Mouse (Mus musculus): Measurements from ENCODE around the gene Gm5447. TPM values are rescaled to one million over a fixed set of nuclear protein-coding genes. Genes with fewer than 3 reads are reported as not detected.
A peak's percentile ranks its signal among the peaks of the same experiment; 100 is the strongest.

The Gm5447 gene
- total and polyA plus RNA-seq, 2 experiments from 2014 or later = not detected

GRCm38 (mm10) chr13:30985275-30985597, 11.2 kb downstream of the Gm5447 start:
- 15% methylated on average over 13 of the region's 13 CpGs for WGBS
- Histone ChIP-seq H3K4me3 (ENCODE audit: low read length) (peak overlapping the region; percentile 34), H3K9ac (replicated peaks; ENCODE audit: low read length) (peak overlapping the region; percentile 45), H3K27ac (peak overlapping the region; percentile 66; the same call in 1 of the 2 replicates), H3K27me3 (ENCODE audit: insufficient read depth, low read length) (no peaks in the 10 kb centered on the region), H3K9me3 (ENCODE audit: low read length) (no peaks in the 10 kb centered on the region), H3K4me1 (ENCODE audit: insufficient read depth, low read length) (peaks cover 6% of the 10 kb centered on the region; the same call in 1 of the 2 replicates), H3K36me3 (ENCODE audit: insufficient read depth, low read length) (no peaks in the 10 kb centered on the region), H3K4me2 (ENCODE audit: low read depth, low read length) (peak overlapping the region; percentile 68)
- no peak for ATAC-seq
- no peak for TF ChIP-seq CTCF (IDR thresholded peaks at IDR 0.05; ENCODE audit: low read depth)
- peak; percentile 65 for DNase-seq (ENCODE audit: low spot score)

- peak overlapping the region; percentile 68 for H3K4me2 ChIP-seq (ENCODE audit: low read depth, low read length)
- peak overlapping the region; percentile 66; the same call in 1 of the 2 replicates for H3K27ac ChIP-seq
- no peaks in the 10 kb centered on the region for H3K9me3 ChIP-seq (ENCODE audit: low read length)
- peaks cover 6% of the 10 kb centered on the region; the same call in 1 of the 2 replicates for H3K4me1 ChIP-seq (ENCODE audit: insufficient read depth, low read length)
- DNase-seq (ENCODE audit: low spot score) (peak; percentile 29), ATAC-seq (peak; percentile 83)
- peak overlapping the region; percentile 34 for H3K4me3 ChIP-seq (ENCODE audit: low read length)
- no peaks in the 10 kb centered on the region for H3K36me3 ChIP-seq (ENCODE audit: insufficient read depth, low read length)
- WGBS = 15% methylated on average over 27 of the region's 27 CpGs
- H3K27me3 ChIP-seq (ENCODE audit: insufficient read depth, low read length) = no peaks in the 10 kb centered on the region
- peak overlapping the region; percentile 45 for H3K9ac ChIP-seq (replicated peaks; ENCODE audit: low read length)
- TF ChIP-seq CTCF (IDR thresholded peaks at IDR 0.05; ENCODE audit: low read depth) = no peak
Measured at GRCm38 (mm10) chr13:30985598-30986466, 11.8 kb downstream of the Gm5447 start.

DNA sequence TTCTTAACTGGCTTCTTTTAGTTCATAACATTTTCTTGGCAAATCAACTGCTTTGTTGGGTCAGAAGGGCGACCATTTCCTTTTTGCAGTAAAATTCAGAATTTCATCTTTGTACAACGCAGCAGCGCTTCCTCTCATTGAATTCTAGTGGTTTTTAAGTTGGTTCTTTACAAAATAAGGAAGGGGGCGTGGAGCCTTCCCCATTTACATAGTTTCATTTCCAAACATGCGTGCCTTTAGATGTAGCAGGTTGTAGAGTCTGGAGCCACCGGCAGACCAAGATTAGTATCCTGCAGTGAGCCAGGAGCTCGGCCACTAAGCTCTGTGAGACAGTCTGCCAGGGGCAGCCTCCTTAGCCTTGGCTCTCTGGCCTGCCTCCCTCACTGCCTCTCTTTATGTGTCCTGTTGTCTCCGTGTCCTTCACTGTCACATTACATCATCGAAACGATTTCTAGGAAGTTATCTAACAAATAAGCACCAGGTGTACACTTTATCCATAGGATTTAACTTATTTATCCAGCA, 13.0 kb downstream of the Gm5447 start:
- 69% methylated on average over 10 of the region's 10 CpGs for WGBS
- no peak for TF ChIP-seq CTCF (IDR thresholded peaks at IDR 0.05; ENCODE audit: low read depth)
- Histone ChIP-seq H3K9me3 (ENCODE audit: low read length) (no peaks in the 10 kb centered on the region), H3K4me3 (ENCODE audit: low read length) (no peak overlapping the region), H3K27ac (no peak overlapping the region), H3K9ac (replicated peaks; ENCODE audit: low read length) (no peak overlapping the region), H3K4me1 (ENCODE audit: insufficient read depth, low read length) (peaks cover 6% of the 10 kb centered on the region; the same call in 1 of the 2 replicates), H3K4me2 (ENCODE audit: low read depth, low read length) (no peak overlapping the region), H3K27me3 (ENCODE audit: insufficient read depth, low read length) (no peaks in the 10 kb centered on the region), H3K36me3 (ENCODE audit: insufficient read depth, low read length) (no peaks in the 10 kb centered on the region)
- no peak; the same call in 1 of the 2 replicates for ATAC-seq
- peak; percentile 21 for DNase-seq (ENCODE audit: low spot score)

DNA sequence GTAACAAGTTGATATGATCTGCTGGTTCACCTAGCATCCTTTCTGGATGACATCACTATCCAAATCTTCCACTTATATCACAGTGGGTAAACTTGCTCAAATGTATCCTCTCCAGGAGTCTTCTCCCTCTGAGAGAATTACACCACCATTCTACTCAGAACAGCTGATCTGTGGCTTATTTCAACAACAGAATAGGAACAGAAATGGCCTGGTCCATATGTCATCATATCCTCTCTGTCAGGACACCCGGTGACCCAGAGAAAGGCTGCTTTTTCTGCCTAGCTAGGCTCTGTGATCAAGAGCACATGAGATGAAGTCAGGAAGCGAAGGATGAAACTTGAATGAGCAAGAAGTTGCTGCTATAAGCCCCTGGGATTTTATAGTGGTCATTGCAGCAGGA, 13.7 kb downstream of the Gm5447 start:
- Histone ChIP-seq H3K4me3 (ENCODE audit: low read length) (no peak overlapping the region), H3K4me1 (ENCODE audit: insufficient read depth, low read length) (peaks cover 6% of the 10 kb centered on the region; the same call in 1 of the 2 replicates), H3K27ac (no peak overlapping the region), H3K9ac (replicated peaks; ENCODE audit: low read length) (no peak overlapping the region), H3K27me3 (ENCODE audit: insufficient read depth, low read length) (no peaks in the 10 kb centered on the region), H3K36me3 (ENCODE audit: insufficient read depth, low read length) (no peaks in the 10 kb centered on the region), H3K9me3 (ENCODE audit: low read length) (no peaks in the 10 kb centered on the region), H3K4me2 (ENCODE audit: low read depth, low read length) (no peak overlapping the region)
- ATAC-seq = no peak
- DNase-seq (ENCODE audit: low spot score) = no peak
- 80% methylated on average over 2 of the region's 2 CpGs for WGBS
- TF ChIP-seq CTCF (IDR thresholded peaks at IDR 0.05; ENCODE audit: low read depth) = no peak

- WGBS = 92% methylated on average over 10 of the region's 10 CpGs
- no peaks in the 10 kb centered on the region for H3K36me3 ChIP-seq (ENCODE audit: insufficient read depth, low read length)
- no peaks in the 10 kb centered on the region for H3K9me3 ChIP-seq (ENCODE audit: low read length)
- H3K4me2 ChIP-seq (ENCODE audit: low read depth, low read length) = no peak overlapping the region
- no peak overlapping the region for H3K9ac ChIP-seq (replicated peaks; ENCODE audit: low read length)
- H3K27me3 ChIP-seq (ENCODE audit: insufficient read depth, low read length) = no peaks in the 10 kb centered on the region
- DNase-seq (ENCODE audit: low spot score) = no peak
- H3K4me1 ChIP-seq (ENCODE audit: insufficient read depth, low read length) = peaks cover 6% of the 10 kb centered on the region; the same call in 1 of the 2 replicates
- TF ChIP-seq CTCF (IDR thresholded peaks at IDR 0.05; ENCODE audit: low read depth) = no peak
- no peak overlapping the region for H3K27ac ChIP-seq
- ATAC-seq = no peak
- H3K4me3 ChIP-seq (ENCODE audit: low read length) = no peak overlapping the region
Measured at GRCm38 (mm10) chr13:30989710-30990109, 15.7 kb downstream of the Gm5447 start.

DNA sequence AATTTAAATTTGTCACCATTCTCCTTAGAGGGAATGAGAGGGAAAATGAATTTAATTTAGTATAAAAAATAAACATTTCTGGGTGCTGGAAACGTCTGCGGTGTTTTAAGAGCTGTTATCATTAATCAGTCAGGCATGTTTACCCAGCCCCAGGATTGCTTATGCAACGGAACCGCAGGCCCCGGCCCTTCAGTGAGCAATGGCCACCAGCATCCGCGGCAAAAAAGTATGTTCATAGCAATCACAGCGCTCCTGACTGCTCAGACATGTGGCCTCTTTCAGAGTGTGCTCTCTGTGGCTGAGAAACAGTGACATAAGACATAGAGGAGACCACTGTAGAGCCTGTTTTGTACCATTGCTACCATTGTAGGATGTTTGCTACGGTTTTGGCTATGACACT, 16.2 kb downstream of the Gm5447 start:
- H3K4me2 ChIP-seq (ENCODE audit: low read depth, low read length) = no peak overlapping the region
- no peak for TF ChIP-seq CTCF (IDR thresholded peaks at IDR 0.05; ENCODE audit: low read depth)
- H3K4me3 ChIP-seq (ENCODE audit: low read length) = no peak overlapping the region
- H3K4me1 ChIP-seq (ENCODE audit: insufficient read depth, low read length) = peaks cover 6% of the 10 kb centered on the region; the same call in 1 of the 2 replicates
- WGBS = 80% methylated on average over 9 of the region's 9 CpGs
- DNase-seq (ENCODE audit: low spot score) (no peak), ATAC-seq (no peak)
- H3K27ac ChIP-seq = no peak overlapping the region
- H3K27me3 ChIP-seq (ENCODE audit: insufficient read depth, low read length) = no peaks in the 10 kb centered on the region
- no peak overlapping the region for H3K9ac ChIP-seq (replicated peaks; ENCODE audit: low read length)
- no peaks in the 10 kb centered on the region for H3K9me3 ChIP-seq (ENCODE audit: low read length)
- no peaks in the 10 kb centered on the region for H3K36me3 ChIP-seq (ENCODE audit: insufficient read depth, low read length)

GRCm38 (mm10) chr13:30993819-30994218, 19.8 kb downstream of the Gm5447 start:
- Histone ChIP-seq H3K4me3 (ENCODE audit: low read length) (no peak overlapping the region), H3K4me1 (ENCODE audit: insufficient read depth, low read length) (no peaks in the 10 kb centered on the region), H3K4me2 (ENCODE audit: low read depth, low read length) (no peak overlapping the region), H3K27me3 (ENCODE audit: insufficient read depth, low read length) (no peaks in the 10 kb centered on the region), H3K9ac (replicated peaks; ENCODE audit: low read length) (no peak overlapping the region), H3K27ac (no peak overlapping the region), H3K36me3 (ENCODE audit: insufficient read depth, low read length) (no peaks in the 10 kb centered on the region), H3K9me3 (ENCODE audit: low read length) (no peaks in the 10 kb centered on the region)
- 34% methylated on average over 3 of the region's 3 CpGs for WGBS
- ATAC-seq (peak; percentile 81), DNase-seq (ENCODE audit: low spot score) (peak; percentile 86)
- peak; percentile 80 for TF ChIP-seq CTCF (IDR thresholded peaks at IDR 0.05; ENCODE audit: low read depth)
